In genomic region chr16:97293273-97293672, GRCm38 (mm10) we compare ENCODE assay signal across 8 mouse cellular contexts.
DNase-seq lines count a peak whose midpoint lies in the region; ATAC-seq and TF ChIP-seq lines count a peak whose summit lies in the region.

No protein-coding gene starts in this region.

- no peak overlapping the region for H3K9ac ChIP-seq in embryonic facial prominence, embryonic 12.5 days
- no peak overlapping the region for H3K9ac ChIP-seq in limb, embryonic 12.5 days (replicated peaks)
- H3K9ac ChIP-seq in midbrain, postnatal 0 days (replicated peaks; ENCODE audit: low read length, poor library complexity, severe bottlenecking), result no peak overlapping the region

- no peak overlapping the region for H3K4me3 ChIP-seq in C2C12 (ENCODE audit: insufficient read depth, poor library complexity, severe bottlenecking)
- H3K4me3 ChIP-seq in embryonic facial prominence, embryonic 12.5 days, result no peak overlapping the region
- no peak overlapping the region for H3K4me3 ChIP-seq in heart, embryonic 10.5 days
- H3K4me3 ChIP-seq in limb, embryonic 12.5 days (replicated peaks), result 0 out of 2 replicates have a peak overlapping the region, but pooled peaks have one; percentile 6
- no peak overlapping the region for H3K4me3 ChIP-seq in midbrain, postnatal 0 days (ENCODE audit: low read depth, low read length)

- H3K27me3 ChIP-seq in C2C12 (ENCODE audit: control insufficient read depth, insufficient read depth, insufficient read length), result no peaks in the 10 kb centered on the region
- H3K27me3 ChIP-seq in embryonic facial prominence, embryonic 12.5 days, result no peaks in the 10 kb centered on the region
- H3K27me3 ChIP-seq in heart, embryonic 10.5 days (ENCODE audit: insufficient read depth, poor library complexity, severe bottlenecking), result no peaks in the 10 kb centered on the region
- H3K27me3 ChIP-seq in limb, embryonic 12.5 days, result no peaks in the 10 kb centered on the region
- no peaks in the 10 kb centered on the region for H3K27me3 ChIP-seq in midbrain, postnatal 0 days (ENCODE audit: insufficient read depth, low read length)
- no peaks in the 10 kb centered on the region for H3K27me3 ChIP-seq in splenic B cell, adult 2 months (ENCODE audit: control insufficient read depth, insufficient read depth, low read length, poor library complexity, severe bottlenecking)

- no peaks in the 10 kb centered on the region for H3K79me2 ChIP-seq in C2C12 (ENCODE audit: control insufficient read depth, insufficient read depth)

- ATAC-seq in embryonic facial prominence, embryonic 12.5 days (ENCODE audit: insufficient number of reproducible peaks, insufficient read depth, low FRiP score, low TSS enrichment), result no peak; the same call in 1 of the 2 replicates
- no peak for ATAC-seq in limb, embryonic 12.5 days (ENCODE audit: insufficient number of reproducible peaks, insufficient read depth, low FRiP score, low TSS enrichment, low read depth)
- peak; percentile 72 for ATAC-seq in midbrain, postnatal 0 days (ENCODE audit: low FRiP score)

- H3K79me3 ChIP-seq in C2C12 (ENCODE audit: low read depth), result no peaks in the 10 kb centered on the region

- H3ac ChIP-seq in C2C12 (ENCODE audit: control insufficient read depth, insufficient read length, low read depth), result no peak overlapping the region

- peak overlapping the region; percentile 44 for H3K4me2 ChIP-seq in embryonic facial prominence, embryonic 12.5 days (replicated peaks)
- H3K4me2 ChIP-seq in limb, embryonic 12.5 days, result peak overlapping the region; percentile 50
- peak overlapping the region; percentile 25; the same call in 1 of the 2 replicates for H3K4me2 ChIP-seq in midbrain, postnatal 0 days (ENCODE audit: low read depth, low read length, poor library complexity, severe bottlenecking)

- peak; percentile 67 for DNase-seq in adrenal gland, postnatal 25 days
- DNase-seq in heart, embryonic 10.5 days (ENCODE audit: low spot score), result peak; percentile 84
- DNase-seq in kidney, adult 9 months, result peak; percentile 81
- peak; percentile 93 for DNase-seq in midbrain, postnatal 0 days (ENCODE audit: low spot score)
- peak; percentile 59 for DNase-seq in splenic B cell, adult 2 months (ENCODE audit: low read depth, low spot score)

- H3K4me1 ChIP-seq in embryonic facial prominence, embryonic 12.5 days, result peaks cover 9% of the 10 kb centered on the region; the same call in 1 of the 2 replicates
- H3K4me1 ChIP-seq in heart, embryonic 10.5 days, result peaks cover 10% of the 10 kb centered on the region; the same call in 1 of the 2 replicates
- H3K4me1 ChIP-seq in limb, embryonic 12.5 days (replicated peaks), result peaks cover 8% of the 10 kb centered on the region; the same call in 1 of the 2 replicates
- H3K4me1 ChIP-seq in midbrain, postnatal 0 days (ENCODE audit: insufficient read depth, low read length), result 0 out of 2 replicates have a peak, but pooled peaks cover 3% of the 10 kb centered on the region

- TF ChIP-seq CTCF in C2C12 (IDR thresholded peaks at IDR 0.05; ENCODE audit: control insufficient read depth, insufficient read depth, insufficient read length), result peak; percentile 47
- peak; percentile 95 for TF ChIP-seq CTCF in midbrain, postnatal 0 days (IDR thresholded peaks at IDR 0.05)

- 7% methylated on average over 4 of the region's 4 CpGs for WGBS in embryonic facial prominence, embryonic 12.5 days
- WGBS in heart, embryonic 10.5 days, result 8% methylated on average over 4 of the region's 4 CpGs
- WGBS in limb, embryonic 12.5 days, result 7% methylated on average over 4 of the region's 4 CpGs
- WGBS in midbrain, postnatal 0 days, result 5% methylated on average over 4 of the region's 4 CpGs

- H3K36me3 ChIP-seq in C2C12 (ENCODE audit: control insufficient read depth, insufficient read depth), result no peaks in the 10 kb centered on the region
- no peaks in the 10 kb centered on the region for H3K36me3 ChIP-seq in embryonic facial prominence, embryonic 12.5 days
- no peaks in the 10 kb centered on the region for H3K36me3 ChIP-seq in heart, embryonic 10.5 days
- H3K36me3 ChIP-seq in limb, embryonic 12.5 days, result no peaks in the 10 kb centered on the region
- H3K36me3 ChIP-seq in midbrain, postnatal 0 days (ENCODE audit: insufficient read depth, low read length), result no peaks in the 10 kb centered on the region
- no peaks in the 10 kb centered on the region for H3K36me3 ChIP-seq in splenic B cell, adult 2 months (ENCODE audit: control insufficient read depth, insufficient read depth, low read length, poor library complexity, severe bottlenecking)

- no peak overlapping the region for H3K27ac ChIP-seq in embryonic facial prominence, embryonic 12.5 days
- no peak overlapping the region for H3K27ac ChIP-seq in heart, embryonic 10.5 days
- H3K27ac ChIP-seq in limb, embryonic 12.5 days, result no peak overlapping the region
- no peak overlapping the region for H3K27ac ChIP-seq in midbrain, postnatal 0 days (ENCODE audit: low read depth, low read length)

- H3K9me3 ChIP-seq in embryonic facial prominence, embryonic 12.5 days, result no peaks in the 10 kb centered on the region
- H3K9me3 ChIP-seq in heart, embryonic 10.5 days, result no peaks in the 10 kb centered on the region
- H3K9me3 ChIP-seq in limb, embryonic 12.5 days, result no peaks in the 10 kb centered on the region
- H3K9me3 ChIP-seq in midbrain, postnatal 0 days (ENCODE audit: low read length), result no peaks in the 10 kb centered on the region

TF ChIP-seq in C2C12, 6 proteins besides CTCF, POLR2A, EP300 and RAD21:
- no peak for TF ChIP-seq MYOD1 (IDR thresholded peaks at IDR 0.05; ENCODE audit: control insufficient read depth, insufficient read length, low read depth)
- TF ChIP-seq MYOG (IDR thresholded peaks at IDR 0.05; ENCODE audit: control insufficient read depth, extremely low read depth, insufficient read length), result no peak
- no peak for TF ChIP-seq FOSL1 (IDR thresholded peaks at IDR 0.05; ENCODE audit: insufficient read depth, low read length, poor library complexity, severe bottlenecking)
- TF ChIP-seq USF1 (IDR thresholded peaks at IDR 0.05; ENCODE audit: low read depth), result no peak
- TF ChIP-seq MAX (IDR thresholded peaks at IDR 0.05), result no peak
